Mouse (Mus musculus): ENCODE measurements at regions not wholly inside any gene's neighbourhood (a gene's known extent, or its start where the extent isn't known, plus 50 kb on each side); places are given as distances from the start of the nearest gene placed in this dataset.

GRCm38 (mm10) chr4:5494072-5495000 is 701.2 kb upstream of the Impad1 start:
- TF ChIP-seq CTCF (IDR thresholded peaks at IDR 0.05; ENCODE audit: low read depth) (no peak), EP300 (IDR thresholded peaks at IDR 0.05; ENCODE audit: low read depth) (no peak)

Data from liver, embryonic 14.5 days (tissue).